Mouse (Mus musculus): ENCODE measurements at regions not wholly inside any gene's neighbourhood (a gene's known extent, or its start where the extent isn't known, plus 50 kb on each side); places are given as distances from the start of the nearest gene placed in this dataset.

DNA sequence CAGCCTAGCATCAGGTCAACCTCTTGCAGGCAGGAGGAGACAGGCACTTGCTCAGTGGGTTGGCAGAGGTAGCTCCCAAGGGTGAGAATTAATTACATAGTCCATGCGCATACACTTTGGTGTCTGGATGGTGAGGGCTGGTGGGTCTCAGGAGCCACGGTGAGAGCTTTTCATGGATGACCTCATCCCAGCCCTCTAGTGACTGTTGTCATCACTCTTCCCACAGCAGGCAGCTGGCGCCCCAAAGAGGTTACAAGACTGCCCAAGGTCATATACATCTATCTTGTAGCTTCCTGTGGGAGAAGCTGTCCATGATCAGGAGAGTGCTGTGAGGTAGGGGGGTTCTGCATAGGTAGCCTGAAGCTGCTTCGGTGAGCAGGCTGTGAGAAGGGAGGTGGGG lies 224.5 kb downstream of the 1810013L24Rik start:
- TF ChIP-seq CTCF (IDR thresholded peaks at IDR 0.05) (no peak), POLR2A (IDR thresholded peaks at IDR 0.05; ENCODE audit: insufficient read depth, low read depth, low read length) (no peak), EP300 (IDR thresholded peaks at IDR 0.05; ENCODE audit: insufficient read depth, low read depth, low read length) (no peak)
